Mouse (Mus musculus) erythroblast, embryonic 14.5 days (primary cell): Measurements from ENCODE around the gene Tspan32. TPM values are rescaled to one million over a fixed set of nuclear protein-coding genes. Genes with fewer than 3 reads are reported as not detected.

Source experiments
- H3K27me3 ChIP-seq: 2 replicates; pipeline ENCODE4 v1.6.1; 2012; ENCODE audit warnings: inconsistent platforms; ENCODE audit not compliant: control insufficient read depth
- H3K36me3 ChIP-seq: 2 replicates; pipeline ENCODE4 v1.6.1; 2012; ENCODE audit warnings: mild to moderate bottlenecking, inconsistent platforms; ENCODE audit not compliant: control insufficient read depth
- H3K4me1 ChIP-seq: 2 replicates; pipeline ENCODE4 v1.6.1; 2012; ENCODE audit warnings: inconsistent platforms; ENCODE audit not compliant: control insufficient read depth
- H3K4me3 ChIP-seq: replicated peaks from 2 replicates; pipeline ENCODE3; 2012; ENCODE audit warnings: moderate library complexity, mild to moderate bottlenecking, inconsistent platforms
- H3K9me3 ChIP-seq: 2 replicates; pipeline ENCODE4 v1.6.1; 2012; ENCODE audit warnings: low read length, inconsistent platforms, mixed read lengths; ENCODE audit not compliant: control insufficient read depth
- GATA1 ChIP-seq: IDR thresholded peaks from 2 replicates; pipeline ENCODE4 v1.6.1; 2012; ENCODE audit warnings: low read length, inconsistent platforms, mixed read lengths
- TAL1 ChIP-seq: IDR thresholded peaks from 3 replicates; pipeline ENCODE4 v1.6.1; 2012; ENCODE audit warnings: low read length, inconsistent platforms, mixed read lengths
- polyA plus RNA-seq: library from polyadenylated mRNA; stranded (reverse); fragments of >175 nt; gene quantifications from 2 replicates; pipeline ENCODE4 v1.2.3, GENCODE M21; 2012

Tspan32 gene
- polyA plus RNA-seq, 1 experiment = 17.8 TPM

GRCm38 (mm10) chr7:143055499-143056186 is 50.8 kb downstream of the Tspan32 start:
- TF ChIP-seq TAL1 (no peak), GATA1 (no peak)
- Histone ChIP-seq H3K36me3 (peaks cover 9% of the 10 kb centered on the region), H3K4me3 (no peak overlapping the region), H3K4me1 (peaks cover 90% of the 10 kb centered on the region), H3K9me3 (no peaks in the 10 kb centered on the region), H3K27me3 (no peaks in the 10 kb centered on the region)

- Histone ChIP-seq H3K27me3 (no peaks in the 10 kb centered on the region), H3K36me3 (peaks cover 20% of the 10 kb centered on the region), H3K4me1 (peaks cover 92% of the 10 kb centered on the region), H3K4me3 (no peak overlapping the region), H3K9me3 (no peaks in the 10 kb centered on the region)
- TF ChIP-seq GATA1 = no peak
- TF ChIP-seq TAL1 = no peak
Observed at GRCm38 (mm10) chr7:143057023-143057422, 52.2 kb downstream of the Tspan32 start.

GRCm38 (mm10) chr7:143057667-143058220 is 52.9 kb downstream of the Tspan32 start:
- TF ChIP-seq GATA1 (peak; percentile 60), TAL1 (no peak)
- no peaks in the 10 kb centered on the region for H3K27me3 ChIP-seq
- no peak overlapping the region for H3K4me3 ChIP-seq
- H3K4me1 ChIP-seq = peaks cover 84% of the 10 kb centered on the region
- peaks cover 27% of the 10 kb centered on the region for H3K36me3 ChIP-seq
- no peaks in the 10 kb centered on the region for H3K9me3 ChIP-seq

DNA sequence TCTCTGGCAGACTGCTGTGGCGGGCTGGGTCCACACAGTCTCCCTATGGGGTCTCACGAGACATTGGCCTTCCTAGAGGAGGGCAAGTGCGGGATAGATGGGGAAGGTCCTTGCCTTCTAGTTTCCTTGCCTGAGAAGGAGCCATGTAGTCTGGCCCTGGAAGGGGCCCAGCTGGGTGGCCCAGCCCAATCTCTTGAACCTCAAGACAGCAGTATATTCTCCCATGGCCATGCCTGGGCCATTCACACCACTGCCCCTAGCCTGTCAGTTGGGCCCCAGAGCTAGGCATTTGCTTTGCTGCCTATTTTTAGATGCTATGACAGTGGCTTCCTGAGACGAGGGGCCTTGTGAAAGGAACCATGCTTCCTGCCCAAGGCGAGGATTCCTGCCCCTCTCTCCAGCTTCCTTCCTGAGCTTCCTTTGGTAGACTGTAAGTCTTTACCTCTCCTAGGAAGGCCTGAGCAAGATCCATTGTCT is 53.4 kb downstream of the Tspan32 start:
- Histone ChIP-seq H3K36me3 (peaks cover 32% of the 10 kb centered on the region), H3K27me3 (no peaks in the 10 kb centered on the region), H3K9me3 (no peaks in the 10 kb centered on the region), H3K4me3 (no peak overlapping the region), H3K4me1 (peaks cover 79% of the 10 kb centered on the region)
- no peak for TF ChIP-seq GATA1
- no peak for TF ChIP-seq TAL1

- no peaks in the 10 kb centered on the region for H3K9me3 ChIP-seq
- H3K36me3 ChIP-seq = peaks cover 43% of the 10 kb centered on the region
- no peaks in the 10 kb centered on the region for H3K27me3 ChIP-seq
- no peak for TF ChIP-seq TAL1
- no peak overlapping the region for H3K4me3 ChIP-seq
- H3K4me1 ChIP-seq = peaks cover 68% of the 10 kb centered on the region
Observed at GRCm38 (mm10) chr7:143059202-143059870, 54.5 kb downstream of the Tspan32 start.

GRCm38 (mm10) chr7:143062704-143063103 is 57.9 kb downstream of the Tspan32 start:
- TF ChIP-seq TAL1 = no peak
- TF ChIP-seq GATA1 = no peak
- peaks cover 35% of the 10 kb centered on the region for H3K4me1 ChIP-seq
- no peaks in the 10 kb centered on the region for H3K9me3 ChIP-seq
- H3K27me3 ChIP-seq = no peaks in the 10 kb centered on the region
- H3K36me3 ChIP-seq = peaks cover 68% of the 10 kb centered on the region
- no peak overlapping the region for H3K4me3 ChIP-seq

- Histone ChIP-seq H3K36me3 (peaks cover 78% of the 10 kb centered on the region), H3K4me3 (no peak overlapping the region), H3K9me3 (no peaks in the 10 kb centered on the region; the same call in 1 of the 2 replicates), H3K4me1 (peaks cover 31% of the 10 kb centered on the region), H3K27me3 (no peaks in the 10 kb centered on the region)
- TF ChIP-seq GATA1 (no peak), TAL1 (no peak)
Observed at GRCm38 (mm10) chr7:143064226-143064625, 59.4 kb downstream of the Tspan32 start.

DNA sequence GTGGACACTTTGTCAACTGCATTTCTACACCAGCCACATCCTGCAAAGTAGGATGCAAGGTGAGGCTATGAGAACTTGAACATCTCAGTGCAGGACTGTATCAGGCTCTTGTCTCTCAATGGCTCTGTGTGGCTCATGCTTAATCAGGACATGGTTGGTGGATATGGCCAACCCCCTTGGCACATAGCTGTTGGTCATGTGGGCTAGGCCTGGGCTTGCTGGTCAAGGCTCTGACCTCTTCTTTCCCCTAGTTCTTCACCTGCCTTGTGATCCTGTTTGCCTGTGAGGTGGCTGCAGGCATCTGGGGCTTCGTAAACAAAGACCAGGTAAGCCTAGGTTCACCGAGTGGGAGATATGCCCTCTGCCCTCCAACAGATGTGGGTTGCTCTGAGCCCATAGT is 60.8 kb downstream of the Tspan32 start:
- Histone ChIP-seq H3K36me3 (peaks cover 82% of the 10 kb centered on the region), H3K27me3 (no peaks in the 10 kb centered on the region), H3K4me1 (peaks cover 35% of the 10 kb centered on the region), H3K9me3 (no peaks in the 10 kb centered on the region; the same call in 1 of the 2 replicates), H3K4me3 (no peak overlapping the region)
- TF ChIP-seq TAL1 (no peak), GATA1 (no peak)

DNA sequence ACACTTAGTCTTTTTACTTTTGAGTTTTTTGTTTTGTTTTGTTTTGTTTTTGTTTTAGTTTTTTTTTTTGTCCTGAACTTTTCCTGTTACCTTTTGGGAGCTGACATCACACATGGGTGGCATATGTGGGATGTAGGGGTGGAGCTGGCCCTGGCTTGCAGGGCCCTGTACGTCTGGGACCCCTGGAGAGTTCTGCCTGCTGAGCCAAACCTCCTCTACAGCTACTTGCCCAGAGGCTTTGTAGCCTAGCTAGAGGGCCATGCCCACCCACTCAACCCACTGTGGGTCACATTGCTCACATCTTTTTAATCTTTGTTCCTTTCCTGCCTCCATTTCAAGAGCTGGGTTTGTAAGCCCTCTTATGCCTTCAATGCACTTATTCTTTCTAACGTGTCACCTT is 62.6 kb downstream of the Tspan32 start:
- no peak for TF ChIP-seq GATA1
- no peak for TF ChIP-seq TAL1
- Histone ChIP-seq H3K9me3 (no peaks in the 10 kb centered on the region; the same call in 1 of the 2 replicates), H3K4me3 (no peak overlapping the region), H3K4me1 (peaks cover 34% of the 10 kb centered on the region), H3K36me3 (peaks cover 77% of the 10 kb centered on the region), H3K27me3 (no peaks in the 10 kb centered on the region)
